Mouse (Mus musculus) C2C12 (cell line): ENCODE measurements around the gene Olfr467. TPM values are rescaled to one million over a fixed set of nuclear protein-coding genes. Genes with fewer than 3 reads are reported as not detected.

ENCODE experiments used
- H3K27me3 ChIP-seq: one replicate; pipeline ENCODE4 v1.6.1; 2011; ENCODE audit not compliant: control insufficient read depth, insufficient read depth, insufficient read length
- H3K36me3 ChIP-seq: one replicate; pipeline ENCODE4 v1.6.1; 2011; ENCODE audit not compliant: control insufficient read depth, insufficient read depth
- H3K4me3 ChIP-seq: one replicate; pipeline ENCODE4 v1.5.1; 2011; ENCODE audit warnings: mild to moderate bottlenecking, control low read depth; ENCODE audit not compliant: poor library complexity, insufficient read depth, severe bottlenecking
- H3K79me2 ChIP-seq: one replicate; pipeline ENCODE4 v1.6.1; 2011; ENCODE audit not compliant: control insufficient read depth, insufficient read depth
- H3K79me3 ChIP-seq: one replicate; pipeline ENCODE4 v1.6.1; 2011; ENCODE audit warnings: low read depth, control low read depth
- H3ac ChIP-seq: one replicate; pipeline ENCODE3; 2011; ENCODE audit warnings: low read depth; ENCODE audit not compliant: control insufficient read depth, insufficient read length
- CEBPB ChIP-seq: IDR thresholded peaks from one replicate; pipeline ENCODE4 v1.6.1; 2011; ENCODE audit warnings: low read depth, mild to moderate bottlenecking, control low read depth, moderate library complexity
- CTCF ChIP-seq: IDR thresholded peaks from one replicate; pipeline ENCODE4 v1.5.1; 2011; ENCODE audit not compliant: control insufficient read depth, insufficient read depth, insufficient read length
- FOSL1 ChIP-seq: IDR thresholded peaks from one replicate; pipeline ENCODE4 v1.8.0; 2011; ENCODE audit warnings: mild to moderate bottlenecking, low read length; ENCODE audit not compliant: poor library complexity, insufficient read depth, severe bottlenecking
- MAX ChIP-seq: IDR thresholded peaks from one replicate; pipeline ENCODE4 v1.6.1; 2011; ENCODE audit warnings: mild to moderate bottlenecking, control low read depth
- MYOD1 ChIP-seq: IDR thresholded peaks from one replicate; pipeline ENCODE4 v1.6.1; 2011; ENCODE audit warnings: low read depth; ENCODE audit not compliant: control insufficient read depth, insufficient read length
- MYOG ChIP-seq: IDR thresholded peaks from one replicate; pipeline ENCODE4 v1.6.1; 2011; ENCODE audit not compliant: control insufficient read depth, insufficient read length; ENCODE audit errors: extremely low read depth
- USF1 ChIP-seq: IDR thresholded peaks from one replicate; pipeline ENCODE4 v1.6.1; 2011; ENCODE audit warnings: low read depth, mild to moderate bottlenecking, control low read depth, moderate library complexity
- long read RNA-seq, 2 experiments: library from polyadenylated mRNA; unstranded; transcript quantifications; one replicate each; pipeline ENCODE4 v2.0.0; 2019 to 2020
- polyA plus RNA-seq: library from polyadenylated mRNA; unstranded; fragments of >200 nt; fragmentation: generic; extraction: Trizol; gene quantifications from one replicate; pipeline ENCODE4 v1.2.1, GENCODE M21; 2012; ENCODE audit warnings: missing spikeins

The Olfr467 gene
- not detected for polyA plus RNA-seq
- long read RNA-seq, experiment 1 = 0 reads
- long read RNA-seq, experiment 2 = 0 reads

- Histone ChIP-seq H3K79me3 (no peaks in the 10 kb centered on the region), H3K4me3 (no peak within 1 kb of the TSS), H3K79me2 (no peaks in the 10 kb centered on the region), H3K36me3 (no peaks in the 10 kb centered on the region), H3ac (no peak within 1 kb of the TSS), H3K27me3 (no peaks in the 10 kb centered on the region)
- no peak for TF ChIP-seq CEBPB
- no peak for TF ChIP-seq USF1
- TF ChIP-seq MYOD1 = no peak
- TF ChIP-seq MAX = no peak
- TF ChIP-seq FOSL1 = no peak
- TF ChIP-seq MYOG = no peak
- TF ChIP-seq CTCF = no peak
These were observed at the start of gene Olfr467 for GRCm38 (mm10) chr7:107811963-107812362. Gene Olfr467, plus strand, starts transcription at chr7:107812263.

- no peak for TF ChIP-seq USF1
- no peak for TF ChIP-seq CTCF
- TF ChIP-seq MAX = no peak
- no peak for TF ChIP-seq MYOG
- TF ChIP-seq FOSL1 = no peak
- TF ChIP-seq CEBPB = no peak
- no peak for TF ChIP-seq MYOD1
- Histone ChIP-seq H3K4me3 (no peak overlapping the region), H3K36me3 (no peaks in the 10 kb centered on the region), H3ac (no peak overlapping the region), H3K27me3 (no peaks in the 10 kb centered on the region), H3K79me2 (no peaks in the 10 kb centered on the region), H3K79me3 (no peaks in the 10 kb centered on the region)
These were observed 41.3 kb upstream of the Olfr467 start for GRCm38 (mm10) chr7:107770812-107771211.

GRCm38 (mm10) chr7:107778216-107778615 lies 33.8 kb upstream of the Olfr467 start:
- Histone ChIP-seq H3K4me3 (no peak overlapping the region), H3K79me2 (no peaks in the 10 kb centered on the region), H3ac (no peak overlapping the region), H3K27me3 (no peaks in the 10 kb centered on the region), H3K79me3 (no peaks in the 10 kb centered on the region), H3K36me3 (no peaks in the 10 kb centered on the region)
- TF ChIP-seq FOSL1 = no peak
- TF ChIP-seq MYOD1 = no peak
- no peak for TF ChIP-seq USF1
- TF ChIP-seq MAX = no peak
- TF ChIP-seq CEBPB = no peak
- no peak for TF ChIP-seq MYOG
- no peak for TF ChIP-seq CTCF

- Histone ChIP-seq H3K36me3 (no peaks in the 10 kb centered on the region), H3K79me2 (no peaks in the 10 kb centered on the region), H3K4me3 (no peak overlapping the region), H3ac (no peak overlapping the region), H3K79me3 (no peaks in the 10 kb centered on the region), H3K27me3 (no peaks in the 10 kb centered on the region)
- TF ChIP-seq MYOG (no peak), USF1 (no peak), MYOD1 (no peak), MAX (no peak), CEBPB (no peak), FOSL1 (no peak), CTCF (no peak)
These were observed 32.5 kb upstream of the Olfr467 start for GRCm38 (mm10) chr7:107779611-107780010.

GRCm38 (mm10) chr7:107787977-107788620 lies 24.0 kb upstream of the Olfr467 start:
- no peak overlapping the region for H3K4me3 ChIP-seq
- H3K36me3 ChIP-seq = no peaks in the 10 kb centered on the region
- H3K79me3 ChIP-seq = no peaks in the 10 kb centered on the region
- H3ac ChIP-seq = no peak overlapping the region
- no peaks in the 10 kb centered on the region for H3K79me2 ChIP-seq
- no peak for TF ChIP-seq USF1
- no peak for TF ChIP-seq FOSL1
- TF ChIP-seq CEBPB = no peak
- TF ChIP-seq MYOG = no peak
- no peak for TF ChIP-seq MYOD1
- no peak for TF ChIP-seq CTCF
- no peak for TF ChIP-seq MAX
- no peaks in the 10 kb centered on the region for H3K27me3 ChIP-seq

GRCm38 (mm10) chr7:107796500-107796899 lies 15.6 kb upstream of the Olfr467 start:
- Histone ChIP-seq H3K79me2 (no peaks in the 10 kb centered on the region), H3K27me3 (no peaks in the 10 kb centered on the region), H3K4me3 (no peak overlapping the region), H3ac (no peak overlapping the region), H3K36me3 (no peaks in the 10 kb centered on the region), H3K79me3 (no peaks in the 10 kb centered on the region)
- no peak for TF ChIP-seq CTCF
